Mouse (Mus musculus) heart, embryonic 11.5 days (tissue): ENCODE results near the gene Sf3b6. TPM values are rescaled to one million over a fixed set of nuclear protein-coding genes. Genes with fewer than 3 reads are reported as not detected.

Source experiments
- ATAC-seq: fragments of 200-750 bp; cut with Nextera tagmentation; replicated peaks from 2 replicates; pipeline ENCODE4 v1.8.0; 2017; ENCODE audit warnings: moderate library complexity; ENCODE audit not compliant: insufficient number of reproducible peaks, low FRiP score, low TSS enrichment
- H3K27ac ChIP-seq: fragments of 300-500 bp; sonication (generic); 2 replicates; pipeline ENCODE4 v1.5.1; 2014; ENCODE audit warnings: mild to moderate bottlenecking, low read depth, low read length
- H3K27me3 ChIP-seq: fragments of 300-500 bp; sonication (generic); 2 replicates; pipeline ENCODE4 v1.6.1; 2014; ENCODE audit warnings: mild to moderate bottlenecking, low read length, mixed read lengths; ENCODE audit not compliant: control insufficient read depth, insufficient read depth
- H3K36me3 ChIP-seq: fragments of 300-500 bp; sonication (generic); 2 replicates; pipeline ENCODE4 v1.6.1; 2014; ENCODE audit warnings: mild to moderate bottlenecking, low read length, moderate library complexity, mixed read lengths; ENCODE audit not compliant: control insufficient read depth, insufficient read depth
- H3K4me1 ChIP-seq: fragments of 300-500 bp; sonication (generic); 2 replicates; pipeline ENCODE4 v1.6.1; 2014; ENCODE audit warnings: low read length; ENCODE audit not compliant: control insufficient read depth, insufficient read depth
- H3K4me2 ChIP-seq: fragments of 300-500 bp; sonication (generic); 2 replicates; pipeline ENCODE4 v1.6.1; 2014; ENCODE audit warnings: mild to moderate bottlenecking, moderate library complexity
- H3K4me3 ChIP-seq: fragments of 300-500 bp; sonication (generic); 2 replicates; pipeline ENCODE4 v1.5.1; 2014; ENCODE audit warnings: low read depth, low read length
- H3K9ac ChIP-seq: fragments of 300-500 bp; sonication (generic); 2 replicates; pipeline ENCODE4 v1.6.1; 2014; ENCODE audit warnings: mild to moderate bottlenecking, low read depth, low read length, moderate library complexity
- H3K9me3 ChIP-seq: fragments of 300-500 bp; sonication (generic); replicated peaks from 2 replicates; pipeline ENCODE4 v1.6.1; 2016; ENCODE audit warnings: low read length; ENCODE audit not compliant: control insufficient read depth
- WGBS: fragments of 180-500 bp; shearing (Covaris S2); extraction: QIAGEN DNeasy Blood & Tissue Kit; methylation state at CpG from one replicate; pipeline ENCODE4 v1.1.7; 2014; ENCODE audit not compliant: insufficient replicate concordance; 5-methylcytosine and 5-hydroxymethylcytosine counted together
- polyA plus RNA-seq: library from polyadenylated mRNA; unstranded; fragments of >200 nt; fragmentation: Nextera tagmentation; extraction: Ambion mirVana; gene quantifications from 2 replicates; pipeline ENCODE4 v1.2.1, GENCODE M21; 2014

The Sf3b6 gene
- polyA plus RNA-seq, 1 experiment from 2014 or later: 175 TPM

- Histone ChIP-seq H3K9ac (peak overlapping the region; percentile 81), H3K36me3 (no peaks in the 10 kb centered on the region), H3K9me3 (no peaks in the 10 kb centered on the region), H3K27me3 (no peaks in the 10 kb centered on the region), H3K4me2 (peak overlapping the region; percentile 85), H3K4me3 (peak overlapping the region; percentile 66), H3K4me1 (peaks cover 8% of the 10 kb centered on the region), H3K27ac (peak overlapping the region; percentile 50; the same call in 1 of the 2 replicates)
- ATAC-seq: no peak; the same call in 1 of the 2 replicates
- under 1% methylated on average over 12 of the region's 12 CpGs for WGBS
Measured at GRCm38 (mm10) chr12:4843741-4844140, 26.4 kb downstream of the Sf3b6 start.

GRCm38 (mm10) chr12:4856160-4856559 lies 38.8 kb downstream of the Sf3b6 start:
- WGBS: 91% methylated on average over 5 of the region's 5 CpGs
- H3K36me3 ChIP-seq: peaks cover 12% of the 10 kb centered on the region
- ATAC-seq: no peak

GRCm38 (mm10) chr12:4856834-4857233 lies 39.5 kb downstream of the Sf3b6 start:
- Histone ChIP-seq H3K36me3 (peaks cover 10% of the 10 kb centered on the region), H3K9ac (no peak overlapping the region), H3K4me2 (no peak overlapping the region), H3K27ac (no peak overlapping the region), H3K9me3 (no peaks in the 10 kb centered on the region), H3K4me1 (peaks cover 4% of the 10 kb centered on the region), H3K27me3 (no peaks in the 10 kb centered on the region), H3K4me3 (no peak overlapping the region)
- no peak for ATAC-seq
- 99% methylated on average over 2 of the region's 2 CpGs for WGBS

More at GRCm38 (mm10) chr12:4856160-4856559, 38.8 kb downstream of the Sf3b6 start:
- Histone ChIP-seq H3K27me3 (no peaks in the 10 kb centered on the region), H3K4me3 (no peak overlapping the region), H3K9ac (no peak overlapping the region), H3K4me1 (peaks cover 4% of the 10 kb centered on the region; the same call in 1 of the 2 replicates), H3K9me3 (no peaks in the 10 kb centered on the region), H3K4me2 (no peak overlapping the region), H3K27ac (no peak overlapping the region)

GRCm38 (mm10) chr12:4859241-4859914 lies 42.0 kb downstream of the Sf3b6 start:
- Histone ChIP-seq H3K27me3 (no peaks in the 10 kb centered on the region), H3K9ac (no peak overlapping the region), H3K9me3 (no peaks in the 10 kb centered on the region), H3K4me2 (no peak overlapping the region), H3K36me3 (peaks cover 10% of the 10 kb centered on the region), H3K27ac (peak overlapping the region; percentile 50; the same call in 1 of the 2 replicates), H3K4me1 (peaks cover 18% of the 10 kb centered on the region), H3K4me3 (no peak overlapping the region)
- WGBS: 34% methylated on average over 11 of the region's 11 CpGs
- 0 out of 2 replicates have a peak, but pooled peaks have one; percentile 48 for ATAC-seq

- Histone ChIP-seq H3K27ac (no peak overlapping the region), H3K4me1 (peaks cover 21% of the 10 kb centered on the region), H3K9ac (no peak overlapping the region), H3K4me3 (no peak overlapping the region), H3K9me3 (no peaks in the 10 kb centered on the region), H3K36me3 (no peaks in the 10 kb centered on the region), H3K4me2 (no peak overlapping the region), H3K27me3 (no peaks in the 10 kb centered on the region)
- WGBS: 87% methylated on average over 4 of the region's 4 CpGs
- no peak for ATAC-seq
Measured at GRCm38 (mm10) chr12:4862672-4863071, 45.3 kb downstream of the Sf3b6 start.

- H3K4me1 ChIP-seq: peaks cover 21% of the 10 kb centered on the region
- H3K9me3 ChIP-seq: no peaks in the 10 kb centered on the region
- peak overlapping the region; percentile 71 for H3K27ac ChIP-seq
- no peak overlapping the region for H3K4me3 ChIP-seq
- peak overlapping the region; percentile 40 for H3K4me2 ChIP-seq
- ATAC-seq: peak; percentile 60; the same call in 1 of the 2 replicates
- 40% methylated on average over 4 of the region's 4 CpGs for WGBS
- peak overlapping the region; percentile 56; the same call in 1 of the 2 replicates for H3K9ac ChIP-seq
- H3K36me3 ChIP-seq: no peaks in the 10 kb centered on the region
- H3K27me3 ChIP-seq: no peaks in the 10 kb centered on the region
Measured at GRCm38 (mm10) chr12:4863654-4864337, 46.5 kb downstream of the Sf3b6 start.

- Histone ChIP-seq H3K27me3 (no peaks in the 10 kb centered on the region), H3K9me3 (no peaks in the 10 kb centered on the region), H3K36me3 (no peaks in the 10 kb centered on the region), H3K4me2 (peak overlapping the region; percentile 40), H3K27ac (peak overlapping the region; percentile 71), H3K9ac (peak overlapping the region; percentile 56; the same call in 1 of the 2 replicates), H3K4me1 (peaks cover 21% of the 10 kb centered on the region), H3K4me3 (no peak overlapping the region)
- no peak; the same call in 1 of the 2 replicates for ATAC-seq
- WGBS: 37% methylated on average over 4 of the region's 4 CpGs
Measured at GRCm38 (mm10) chr12:4864338-4864690, 47.0 kb downstream of the Sf3b6 start.

- H3K9me3 ChIP-seq: no peaks in the 10 kb centered on the region
- H3K4me3 ChIP-seq: no peak overlapping the region
- peaks cover 20% of the 10 kb centered on the region for H3K4me1 ChIP-seq
- H3K27me3 ChIP-seq: no peaks in the 10 kb centered on the region
- no peak overlapping the region for H3K27ac ChIP-seq
- WGBS: 68% methylated on average over 8 of the region's 8 CpGs
- H3K9ac ChIP-seq: peak overlapping the region; percentile 6; the same call in 1 of the 2 replicates
- no peak for ATAC-seq
- no peak overlapping the region for H3K4me2 ChIP-seq
- no peaks in the 10 kb centered on the region for H3K36me3 ChIP-seq
Measured at GRCm38 (mm10) chr12:4868924-4869323, 51.6 kb downstream of the Sf3b6 start.
